Mouse (Mus musculus): ENCODE data around the gene Chrm4.
A peak's percentile ranks its signal among the peaks of the same experiment; 100 is the strongest.

Gene Chrm4

DNA sequence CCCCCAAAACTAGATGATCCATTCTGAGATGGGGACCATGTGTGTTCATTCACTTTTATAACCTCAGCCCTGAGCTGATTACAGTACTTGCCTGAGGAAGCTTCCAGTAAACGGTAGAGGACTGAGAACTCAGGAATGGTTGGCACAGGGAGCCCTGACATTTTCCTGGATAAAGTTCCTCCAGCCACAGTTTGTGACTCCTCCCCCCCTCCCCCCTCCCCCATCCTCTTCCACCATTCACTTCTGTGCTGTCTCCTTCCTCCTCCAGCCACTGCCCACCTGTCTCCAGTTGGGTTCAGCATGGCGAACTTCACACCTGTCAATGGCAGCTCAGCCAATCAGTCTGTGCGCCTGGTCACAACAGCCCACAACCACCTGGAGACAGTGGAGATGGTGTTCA is at the start of gene Chrm4:
Gene Chrm4, plus strand, starts transcription at position 301 of the 400 bp plus-strand sequence.
- no peak for DNase-seq

DNA sequence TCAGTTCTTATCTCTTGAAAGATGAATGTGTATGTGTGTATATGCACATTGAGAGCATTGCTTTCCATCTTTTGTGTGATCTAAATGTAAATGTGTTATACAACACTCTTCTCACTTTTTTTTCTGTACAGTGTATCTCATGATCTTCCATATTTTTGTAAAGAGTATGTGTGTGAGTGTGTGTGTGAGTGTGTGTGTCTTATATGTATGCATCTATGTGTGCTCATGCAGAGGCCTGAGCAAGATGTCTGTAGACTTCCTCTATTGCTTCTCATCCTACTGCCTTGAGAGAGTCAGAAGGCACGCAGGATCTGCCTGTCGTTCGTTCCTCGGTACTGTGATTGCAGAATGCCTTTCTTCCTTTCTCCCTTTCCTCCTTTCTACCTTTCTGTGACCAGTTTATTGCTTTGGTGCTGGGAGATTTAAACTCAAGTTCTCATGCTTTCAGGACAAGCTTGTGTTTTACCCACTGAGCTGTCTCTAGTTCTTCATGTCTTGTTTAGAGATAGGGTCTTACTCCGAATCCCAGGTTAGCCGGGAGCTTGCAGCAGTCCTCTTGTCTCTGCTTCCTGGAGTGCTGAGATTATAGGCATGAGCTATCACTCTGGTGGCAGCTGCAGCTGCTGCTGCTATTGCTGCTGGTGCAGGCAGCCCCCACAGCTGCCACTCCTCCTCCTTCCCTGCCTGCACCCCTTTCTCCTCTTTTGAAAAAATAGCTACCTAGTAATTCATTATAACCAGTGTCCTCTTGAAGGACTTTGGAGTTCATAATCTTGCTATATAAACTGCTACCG is 48.5 kb upstream of the Chrm4 start:
- no peak for DNase-seq

DNA sequence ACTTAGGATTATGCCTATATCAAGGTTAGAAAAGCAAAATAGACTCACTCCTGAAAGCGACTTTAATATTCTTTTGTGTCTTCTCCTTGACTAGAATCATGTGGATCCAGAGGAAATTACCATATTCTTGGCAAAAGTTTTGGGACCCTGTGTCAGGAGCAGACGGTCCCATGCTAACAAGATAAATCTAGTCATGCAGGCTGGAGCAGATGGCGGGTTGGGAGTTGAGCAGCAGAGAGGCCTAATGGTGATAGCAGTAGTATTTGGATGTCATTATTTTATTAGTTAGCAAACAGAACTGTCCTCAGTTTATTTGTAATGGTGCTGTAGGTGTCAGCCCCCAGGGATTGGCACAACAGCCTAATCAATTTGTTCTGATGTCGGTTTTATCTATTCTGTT is 43.1 kb upstream of the Chrm4 start:
- DNase-seq: no peak

DNA sequence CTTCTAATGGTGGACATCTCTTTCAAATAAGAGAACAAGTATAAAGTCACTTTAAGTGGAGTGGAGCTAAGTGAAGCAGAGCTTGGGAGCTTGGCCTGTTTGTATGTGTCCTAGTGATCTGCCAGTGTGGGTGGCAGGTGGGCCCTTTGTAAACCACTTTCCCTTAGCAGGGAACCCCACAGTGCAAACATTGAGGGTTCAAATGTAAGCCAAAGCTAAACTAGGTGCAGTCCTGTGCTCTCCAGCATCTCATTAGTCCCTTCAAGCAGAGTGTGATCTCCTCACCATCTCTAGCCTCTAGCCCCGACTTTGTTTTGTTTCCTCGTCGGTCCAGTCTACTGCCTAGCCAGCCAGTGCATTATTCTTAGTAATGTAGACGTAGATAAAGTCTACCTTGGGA is 42.4 kb upstream of the Chrm4 start:
- no peak for DNase-seq

DNA sequence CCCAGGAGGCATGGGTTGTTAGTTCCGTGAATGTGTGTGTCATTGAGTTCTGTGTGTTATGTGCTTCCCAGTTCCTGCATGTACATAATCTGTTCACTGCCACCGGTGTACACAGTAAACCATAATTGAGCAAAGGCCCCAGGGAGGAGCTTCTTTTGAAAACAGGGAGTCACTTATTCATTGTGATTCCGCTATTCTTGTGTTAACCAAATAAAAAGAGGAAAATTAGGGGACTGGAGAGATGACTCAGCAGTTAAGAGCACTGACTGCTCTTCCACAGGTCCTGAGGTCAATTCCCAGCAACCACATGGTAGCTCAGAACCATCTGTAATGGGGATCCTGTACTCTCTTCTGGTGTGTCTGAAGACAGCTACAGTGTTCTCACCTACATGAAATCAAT is 32.3 kb upstream of the Chrm4 start:
- no peak for DNase-seq

DNA sequence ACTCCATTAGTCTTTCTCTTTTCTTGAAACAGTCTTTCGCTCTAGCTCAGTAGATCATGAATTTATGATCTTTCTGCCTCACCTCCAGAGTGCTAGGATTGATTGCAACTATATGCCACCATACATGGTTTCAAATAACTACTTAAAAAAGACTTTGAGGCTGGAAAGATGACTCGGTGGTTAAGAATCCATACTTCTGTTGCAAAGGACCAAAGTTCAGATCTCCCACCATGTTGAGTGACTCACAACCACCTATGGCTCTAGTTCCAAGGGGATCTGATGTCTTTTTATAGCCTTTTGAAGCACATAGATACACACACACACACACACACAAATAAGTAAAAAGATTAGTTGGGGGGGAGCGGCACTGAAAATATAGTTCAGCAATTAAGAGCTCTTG is 31.6 kb upstream of the Chrm4 start:
- no peak for DNase-seq

DNA sequence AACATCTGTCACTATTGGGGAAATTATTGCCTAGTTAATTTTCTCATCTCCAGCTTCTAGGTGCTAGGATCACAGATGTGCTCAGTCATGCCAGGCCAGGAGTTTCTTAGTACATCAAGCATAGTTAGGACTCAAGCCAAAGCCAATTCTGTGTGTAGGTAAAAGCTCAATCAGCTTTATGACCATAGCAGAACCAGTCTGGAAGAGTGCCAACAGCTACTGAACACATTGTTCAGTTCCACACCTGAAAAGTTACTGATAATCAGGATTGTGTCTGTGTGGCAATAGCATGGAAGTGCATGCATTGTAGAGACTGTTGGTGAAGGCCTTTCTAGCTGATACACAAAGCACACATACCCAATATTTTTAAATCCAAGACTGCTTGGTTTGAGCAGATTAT is 29.1 kb upstream of the Chrm4 start:
- DNase-seq: no peak

DNA sequence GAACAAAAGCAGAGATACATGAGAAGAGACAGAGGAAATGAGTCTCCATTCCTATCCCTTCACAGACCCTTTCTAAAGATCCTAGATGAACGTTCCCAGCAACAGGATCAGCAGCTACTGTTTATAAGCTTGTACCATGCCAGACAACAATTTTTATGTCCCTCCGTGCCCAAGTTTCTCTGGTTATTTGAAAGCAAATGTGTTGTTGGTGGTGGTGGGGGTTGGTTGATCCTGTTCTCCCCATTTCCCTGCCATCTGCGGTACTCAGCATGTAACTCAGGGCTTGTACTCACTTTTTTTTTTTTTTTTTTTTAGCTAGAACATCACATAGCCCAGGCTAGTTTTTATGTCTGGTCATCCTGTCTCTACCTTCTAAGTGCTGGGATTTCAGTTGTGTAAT is 27.9 kb upstream of the Chrm4 start:
- no peak for DNase-seq

DNA sequence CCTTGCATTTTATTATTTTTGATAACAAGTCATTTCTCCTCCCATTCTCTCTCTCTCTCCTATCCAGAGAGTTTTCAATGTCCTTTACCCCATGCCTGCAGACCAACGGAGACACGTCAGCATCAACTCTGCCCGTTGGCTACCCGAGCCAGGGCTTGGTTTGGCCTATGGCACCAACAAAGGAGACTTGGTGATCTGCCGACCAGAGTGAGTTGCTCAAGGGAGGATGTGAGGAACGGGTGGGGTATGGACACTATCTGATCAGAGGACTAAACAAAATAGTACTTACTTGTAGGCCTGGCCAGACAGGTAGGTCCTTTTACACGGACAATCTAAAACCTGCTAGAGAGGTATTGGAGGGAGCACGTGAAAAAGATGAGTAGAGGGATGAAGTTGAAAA is 26.6 kb upstream of the Chrm4 start:
- no peak for DNase-seq

DNA sequence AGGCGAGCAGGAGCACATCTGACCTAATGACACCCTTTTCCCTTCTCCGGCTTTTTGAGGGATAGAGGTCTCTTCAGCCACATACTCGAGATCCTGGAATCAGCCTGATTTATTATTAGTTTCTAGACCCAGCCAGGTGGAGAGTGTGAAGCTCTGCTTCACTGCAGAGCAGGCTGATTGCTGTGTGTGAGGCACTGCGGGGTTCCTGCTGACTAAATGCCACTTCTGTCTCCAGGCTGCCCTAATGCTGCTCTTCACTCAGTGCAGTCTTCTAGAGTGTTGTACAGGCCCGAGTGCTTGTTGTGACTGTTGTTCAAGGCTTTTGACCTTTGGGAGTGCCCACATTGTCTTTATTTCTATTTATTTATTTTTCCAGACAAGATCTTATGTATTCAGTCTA is 24.7 kb upstream of the Chrm4 start:
- no peak for DNase-seq

DNA sequence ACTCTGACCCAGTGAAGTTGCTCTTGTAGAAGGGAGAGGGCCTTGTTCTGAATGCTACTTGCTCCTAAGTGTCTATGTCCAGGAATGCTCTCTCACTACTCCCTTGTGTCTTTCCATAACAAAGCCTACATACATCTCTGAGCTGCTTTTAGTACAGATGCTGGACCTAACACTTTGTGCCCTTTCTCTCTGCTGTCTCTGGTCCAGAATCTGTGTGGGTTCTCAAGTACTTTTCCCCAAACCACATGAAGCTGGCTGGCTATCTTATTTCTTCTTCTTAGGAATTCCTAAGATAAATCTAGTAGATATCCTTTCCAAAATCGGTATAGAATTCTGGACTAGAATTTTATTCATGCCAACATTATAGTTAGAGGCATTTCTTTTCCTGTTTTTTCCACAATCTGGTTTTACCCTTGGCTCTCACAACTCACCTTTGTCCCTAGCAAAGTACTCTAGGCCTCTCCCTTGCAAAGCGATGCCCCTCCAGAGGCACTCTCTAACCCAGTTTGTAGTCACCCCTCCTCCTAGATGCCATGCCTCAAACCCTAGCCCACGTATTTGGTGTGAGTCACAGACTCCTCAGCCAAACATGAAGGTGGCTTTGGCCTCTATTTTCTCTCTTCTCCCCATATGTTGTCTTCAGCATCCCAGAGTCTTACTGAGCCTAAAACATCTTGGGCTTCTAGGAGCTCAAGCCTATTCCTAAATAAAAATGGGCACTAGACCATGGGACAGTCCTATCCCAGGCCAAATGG is 23.7 kb upstream of the Chrm4 start:
- no peak for DNase-seq

DNA sequence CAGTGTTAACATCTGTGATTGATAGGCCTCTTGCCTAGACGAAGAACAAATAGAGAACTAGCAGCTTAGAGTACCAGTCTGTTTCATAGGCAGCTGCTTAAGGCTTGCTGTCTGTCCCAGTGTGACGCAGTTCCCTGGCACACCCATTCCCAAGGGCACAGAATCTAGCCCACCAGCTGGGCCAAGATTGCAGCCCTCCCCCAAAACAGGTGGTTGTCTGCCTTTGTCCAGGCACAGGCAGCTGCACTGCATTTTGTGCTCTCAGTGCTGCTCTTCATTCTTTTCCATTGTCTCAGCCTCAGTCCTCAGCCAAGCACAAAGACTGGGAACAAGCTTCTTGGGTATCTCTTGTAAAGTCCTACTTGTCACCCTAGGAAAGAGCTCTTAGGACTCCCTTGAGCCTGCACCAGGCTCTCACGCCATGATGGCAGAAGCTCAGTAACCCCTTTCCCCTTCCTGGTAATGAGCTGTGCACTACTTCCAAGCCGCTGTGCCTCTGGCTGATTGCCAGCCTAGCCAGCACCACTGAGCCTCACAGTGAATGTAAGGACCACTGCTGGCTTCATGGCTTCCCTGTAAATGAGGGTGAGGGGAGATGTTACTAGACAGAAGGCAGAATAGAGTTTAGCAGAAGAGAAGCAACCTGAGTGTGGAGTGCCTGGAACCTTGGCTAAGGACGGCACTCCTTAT is 22.3 kb upstream of the Chrm4 start:
- no peak for DNase-seq

DNA sequence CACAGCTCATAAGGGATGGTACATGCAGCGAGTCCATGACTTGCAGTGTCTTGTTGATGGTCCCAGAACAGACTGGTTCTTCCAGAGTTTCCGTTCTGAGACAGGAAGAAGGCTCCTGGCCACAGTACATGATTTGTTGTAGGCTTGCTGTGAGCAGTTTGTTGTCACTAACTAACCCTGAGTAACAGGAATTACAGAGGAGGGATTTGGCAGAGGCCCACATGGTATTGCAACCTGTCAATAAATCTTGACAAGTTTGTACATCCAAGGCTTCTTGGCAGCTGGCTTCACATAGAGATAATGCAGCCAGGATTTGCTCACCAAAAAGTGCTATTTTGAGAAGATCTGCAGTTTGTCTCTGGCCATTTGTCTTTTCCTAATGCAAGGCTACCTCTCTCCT is 20.9 kb upstream of the Chrm4 start:
- DNase-seq: no peak

DNA sequence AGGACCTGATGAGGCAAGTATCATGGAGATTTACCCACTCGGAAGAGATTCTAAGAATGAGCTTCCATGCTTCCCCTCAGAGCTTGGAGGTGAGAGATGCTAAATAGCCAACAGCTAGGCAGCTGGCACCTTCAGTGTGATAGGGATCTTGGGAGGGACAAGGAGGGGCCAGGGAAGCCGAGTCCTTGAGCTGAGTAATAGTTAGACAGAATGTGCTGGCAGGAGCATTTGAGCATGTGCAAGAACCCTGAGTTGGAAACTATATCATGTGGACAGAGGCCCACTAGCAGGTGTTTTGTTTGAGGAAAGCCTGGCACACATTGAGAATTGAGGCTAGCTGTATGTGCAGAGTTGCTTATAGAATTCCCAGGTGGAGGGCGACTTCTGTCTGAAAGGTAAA is 14.4 kb upstream of the Chrm4 start:
- DNase-seq: no peak

DNA sequence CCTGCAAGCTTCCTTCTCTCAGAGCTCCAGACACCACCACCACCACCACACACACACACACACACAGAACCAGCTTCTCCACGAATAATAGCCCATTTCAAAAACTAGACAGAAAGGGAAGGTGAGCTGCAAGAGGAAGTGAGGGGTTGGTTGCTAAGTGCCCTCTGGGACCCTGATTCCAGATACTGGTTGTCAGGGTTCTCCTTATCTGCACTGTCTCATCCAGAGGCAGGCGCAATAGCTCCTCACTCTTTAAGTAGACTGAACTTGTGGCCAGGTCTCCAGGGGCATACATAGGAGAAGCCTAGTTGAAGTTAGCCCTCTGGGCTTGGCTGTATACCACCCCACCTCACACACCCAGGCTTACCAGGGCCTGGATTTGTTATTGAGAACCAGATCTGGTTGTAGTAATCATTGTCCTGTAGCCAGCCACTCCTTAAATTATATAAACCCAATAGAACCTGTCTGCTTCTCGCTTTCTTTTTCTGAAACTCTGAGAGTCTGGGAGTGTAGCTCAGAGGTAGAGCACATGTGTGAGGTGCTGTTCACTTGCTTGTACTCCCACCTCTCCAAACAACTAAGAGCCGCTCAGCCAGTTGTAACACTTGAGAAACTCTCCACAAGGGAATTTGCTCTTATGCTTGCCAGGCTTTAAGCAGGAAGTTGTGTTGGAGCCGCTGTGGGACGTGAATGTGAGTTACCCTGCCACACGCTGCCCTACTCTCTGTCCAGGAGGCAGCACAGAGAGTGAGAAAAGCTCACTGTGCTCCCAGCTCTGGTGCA is 13.5 kb upstream of the Chrm4 start:
- DNase-seq: no peak

DNA sequence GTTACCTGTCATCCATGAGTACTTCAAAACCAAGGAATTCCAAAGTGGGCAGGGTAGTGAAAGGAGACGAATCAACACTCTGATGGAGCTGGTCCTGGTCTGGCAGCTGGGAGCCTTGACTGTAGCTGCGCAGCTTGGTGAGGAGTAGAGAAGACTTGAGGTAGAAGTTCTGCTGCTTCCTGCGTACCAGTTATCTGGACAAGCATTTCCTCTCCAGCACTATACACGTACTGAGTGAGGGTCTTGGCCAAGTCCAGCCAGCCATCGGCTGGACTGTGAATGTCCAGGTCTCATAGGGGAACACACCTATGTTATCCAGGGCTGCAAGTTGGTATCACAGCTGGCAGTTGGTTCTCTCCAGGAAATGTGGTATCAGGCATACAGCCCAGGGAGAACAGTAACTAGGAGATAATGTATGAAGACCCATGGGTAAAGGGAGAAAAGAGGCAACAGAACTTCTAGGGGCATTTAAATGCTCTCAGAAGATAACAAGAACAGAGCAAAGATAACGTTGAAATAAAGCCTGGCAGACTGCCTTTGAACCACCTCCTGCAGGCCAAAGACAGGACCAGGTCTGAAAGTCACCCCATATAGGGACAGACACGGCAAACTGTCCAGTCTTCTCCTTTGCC is 10.6 kb upstream of the Chrm4 start:
- DNase-seq: no peak

DNA sequence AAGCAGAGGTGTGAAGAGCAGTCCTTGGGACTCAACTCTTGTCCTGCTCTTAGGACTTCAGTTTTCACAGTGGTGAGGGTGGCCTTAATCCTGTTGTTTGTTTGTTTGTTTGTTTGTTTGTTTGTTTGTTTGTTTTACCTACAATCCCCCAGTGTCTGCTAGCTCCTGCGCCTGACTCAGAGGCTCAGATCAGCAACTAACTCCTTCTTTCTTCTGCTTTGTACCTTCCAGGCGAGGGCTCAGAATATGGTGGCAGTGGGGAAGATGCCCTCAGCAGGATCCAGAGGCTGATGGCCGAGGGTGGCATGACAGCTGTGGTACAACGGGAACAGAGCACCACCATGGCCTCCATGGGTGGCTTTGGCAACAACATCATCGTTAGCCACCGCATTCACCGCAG is 10.0 kb upstream of the Chrm4 start:
- no peak for DNase-seq

DNA sequence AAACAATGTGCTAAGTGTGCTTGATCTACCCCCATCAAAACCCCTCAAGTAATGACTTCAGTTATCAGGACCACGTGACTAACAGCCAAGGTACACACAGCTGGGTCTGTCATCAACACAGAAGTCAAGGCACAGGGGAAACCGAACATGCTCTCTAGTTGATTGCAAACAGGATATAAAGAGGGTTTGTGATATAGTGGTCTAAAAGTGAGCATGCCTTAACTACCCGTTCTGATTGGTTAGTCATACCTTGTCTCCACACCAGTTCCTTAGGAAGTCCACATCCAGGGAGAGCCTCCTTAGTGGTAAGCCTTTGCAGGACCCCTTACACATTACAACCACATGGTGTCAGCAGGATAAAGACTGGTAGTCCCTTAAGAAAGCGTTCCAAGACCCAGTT is 6.9 kb upstream of the Chrm4 start:
- no peak for DNase-seq

DNA sequence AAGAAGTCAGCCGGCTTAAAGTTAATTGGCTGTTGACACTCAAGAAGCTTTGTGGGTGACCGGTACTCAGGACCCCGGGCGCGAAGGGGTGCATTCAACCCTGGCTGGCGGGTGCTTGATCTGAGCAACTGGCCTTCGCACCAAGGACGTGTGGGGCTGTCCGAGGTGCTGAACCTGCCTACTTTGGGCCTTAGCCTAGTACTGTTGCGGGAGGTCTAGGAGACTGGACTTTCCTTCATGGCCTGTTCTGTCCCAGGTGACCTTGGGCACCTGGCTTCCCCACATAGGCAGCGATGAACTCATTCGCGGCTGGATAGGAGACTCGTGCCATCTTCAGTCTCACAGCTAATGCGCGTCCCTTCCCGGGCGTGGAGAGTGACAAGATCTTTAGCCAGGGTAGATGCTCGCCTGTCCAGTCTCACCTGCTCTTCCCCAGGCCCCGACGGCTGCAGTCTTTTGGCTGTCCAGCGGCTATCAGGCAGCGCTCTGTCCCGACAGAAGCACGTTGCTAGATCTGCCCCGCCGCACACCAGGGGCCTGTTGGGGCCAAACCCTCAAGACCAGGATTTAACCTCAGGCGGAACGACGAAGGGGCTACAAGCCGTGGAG is 5.8 kb upstream of the Chrm4 start:
- DNase-seq: peak; percentile 53

DNA sequence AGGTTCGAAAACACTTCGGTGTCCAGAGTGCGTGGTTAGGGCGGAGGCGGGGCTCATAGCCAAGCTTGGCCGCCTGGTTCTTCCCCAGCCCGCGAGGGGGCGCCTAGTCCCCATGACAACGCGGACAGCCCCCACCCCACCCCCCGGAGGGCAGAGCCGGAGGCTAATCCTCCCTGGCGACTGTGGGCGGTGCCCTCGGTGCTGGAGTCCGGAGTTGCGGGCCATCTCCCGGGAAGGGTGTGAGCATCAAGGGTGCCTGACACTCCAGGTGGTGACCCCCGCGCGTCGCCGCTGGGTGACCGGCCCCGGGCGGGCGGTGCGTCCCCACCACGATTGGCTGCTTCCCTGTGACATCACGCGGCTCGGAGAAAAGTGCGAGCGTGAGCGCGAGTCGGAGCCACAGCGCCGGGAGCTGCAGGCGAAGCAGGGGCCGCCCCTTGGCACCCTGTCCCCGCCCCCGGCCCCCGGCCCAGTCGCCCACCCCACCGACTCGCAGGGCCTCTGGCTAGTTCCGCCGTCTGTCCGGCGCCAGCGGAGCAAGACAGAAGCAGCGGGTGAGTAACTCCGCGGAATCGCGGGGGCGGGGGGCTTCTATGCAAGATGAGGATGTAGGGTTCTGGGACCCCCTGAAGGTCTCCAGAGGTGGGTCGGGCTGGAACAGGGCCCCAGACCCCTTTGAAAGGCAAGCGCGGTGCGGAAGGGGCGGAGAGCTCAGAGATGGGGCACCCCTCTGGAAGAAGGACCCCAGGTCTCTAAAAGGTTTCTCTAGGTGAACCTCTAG is 5.1 kb upstream of the Chrm4 start:
- DNase-seq: peak; percentile 87
